Mouse (Mus musculus) neural tube, embryonic 15.5 days (tissue): ENCODE results near the gene Pafah1b2. TPM values are rescaled to one million over a fixed set of nuclear protein-coding genes. Genes with fewer than 3 reads are reported as not detected.

Experiments
- ATAC-seq: fragments of 200-750 bp; cut with Nextera tagmentation; 2 replicates; pipeline ENCODE4 v1.8.0; 2017; ENCODE audit warnings: mild to moderate bottlenecking, moderate TSS enrichment, moderate library complexity; ENCODE audit not compliant: low FRiP score
- H3K27ac ChIP-seq: fragments of 300-500 bp; sonication (generic); replicated peaks from 2 replicates; pipeline ENCODE4 v1.5.1; 2015; ENCODE audit warnings: mild to moderate bottlenecking, inconsistent platforms
- H3K27me3 ChIP-seq: fragments of 300-500 bp; sonication (generic); replicated peaks from 2 replicates; pipeline ENCODE4 v1.6.1; 2015; ENCODE audit warnings: inconsistent platforms
- H3K36me3 ChIP-seq: fragments of 300-500 bp; sonication (generic); 2 replicates; pipeline ENCODE4 v1.6.1; 2015; ENCODE audit warnings: inconsistent platforms
- H3K4me1 ChIP-seq: fragments of 300-500 bp; sonication (generic); 2 replicates; pipeline ENCODE4 v1.6.1; 2015; ENCODE audit warnings: inconsistent platforms
- H3K4me2 ChIP-seq: fragments of 300-500 bp; sonication (generic); 2 replicates; pipeline ENCODE4 v1.6.1; 2015; ENCODE audit warnings: inconsistent platforms, mild to moderate bottlenecking, moderate library complexity
- H3K4me3 ChIP-seq: fragments of 300-500 bp; sonication (generic); replicated peaks from 2 replicates; pipeline ENCODE4 v1.5.1; 2015; ENCODE audit warnings: mild to moderate bottlenecking, inconsistent platforms
- H3K9ac ChIP-seq: fragments of 300-500 bp; sonication (generic); replicated peaks from 2 replicates; pipeline ENCODE4 v1.6.1; 2015; ENCODE audit warnings: mild to moderate bottlenecking, inconsistent platforms
- H3K9me3 ChIP-seq: fragments of 300-500 bp; sonication (generic); replicated peaks from 2 replicates; pipeline ENCODE4 v1.6.1; 2016; ENCODE audit warnings: inconsistent platforms
- WGBS: fragments of 180-500 bp; shearing (Covaris S2); methylation state at CpG from one replicate; pipeline ENCODE4 v1.1.7; 2015; ENCODE audit warnings: mixed read lengths; 5-methylcytosine and 5-hydroxymethylcytosine counted together
- polyA plus RNA-seq: library from polyadenylated mRNA; unstranded; fragments of >200 nt; fragmentation: Nextera tagmentation; extraction: Ambion mirVana; gene quantifications from 2 replicates; pipeline ENCODE4 v1.2.1, GENCODE M21; 2015

The Pafah1b2 gene
- polyA plus RNA-seq, 1 experiment from 2014 or later = 251 TPM

DNA sequence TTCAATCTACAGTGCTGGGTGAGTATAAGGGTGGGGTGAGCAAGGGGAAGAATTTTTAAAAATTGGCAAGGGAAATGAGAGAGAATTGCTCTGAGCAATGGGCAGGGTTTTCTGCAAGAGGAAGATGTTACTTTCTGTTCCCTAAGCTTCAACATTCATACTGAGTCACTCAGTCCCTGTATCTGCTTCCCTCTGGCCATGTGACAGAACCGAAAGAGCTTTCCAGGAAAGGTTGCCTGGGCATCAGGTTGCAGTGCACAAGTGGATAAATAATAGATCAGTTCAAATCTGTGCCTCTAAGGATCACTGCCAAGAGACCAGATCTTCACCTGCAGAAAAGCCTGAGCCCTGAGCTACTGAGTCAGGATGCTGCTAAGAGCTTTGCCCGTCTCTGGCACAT lies 50.6 kb downstream of the Pafah1b2 start:
- Histone ChIP-seq H3K36me3 (peaks cover 46% of the 10 kb centered on the region), H3K4me2 (no peak overlapping the region), H3K27me3 (no peaks in the 10 kb centered on the region), H3K9ac (no peak overlapping the region), H3K9me3 (no peaks in the 10 kb centered on the region), H3K27ac (no peak overlapping the region), H3K4me1 (peaks cover 19% of the 10 kb centered on the region; the same call in 1 of the 2 replicates), H3K4me3 (no peak overlapping the region)
- 87% methylated on average over 2 of the region's 2 CpGs for WGBS
- ATAC-seq = no peak

DNA sequence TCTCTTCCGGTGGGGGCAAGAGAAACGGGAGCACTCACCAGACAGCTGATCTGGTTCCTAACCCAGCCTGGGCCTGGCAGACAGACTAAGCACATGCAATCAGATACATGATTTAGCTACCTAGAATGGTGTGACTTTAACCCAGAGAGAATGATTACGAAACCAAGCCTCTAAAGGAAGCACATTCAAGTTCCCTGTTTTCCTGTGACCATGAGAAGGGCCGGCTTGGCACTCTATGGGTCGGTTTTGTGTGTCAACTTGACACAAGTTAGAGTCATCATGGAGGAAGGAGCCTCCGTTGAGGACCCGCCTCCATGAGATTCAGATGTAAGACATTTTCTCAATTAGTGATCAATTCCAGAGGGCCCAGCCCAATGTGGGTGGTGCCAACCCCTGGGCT lies 52.8 kb downstream of the Pafah1b2 start:
- no peak overlapping the region for H3K4me2 ChIP-seq
- H3K4me3 ChIP-seq = no peak overlapping the region
- H3K9me3 ChIP-seq = no peaks in the 10 kb centered on the region
- H3K4me1 ChIP-seq = peaks cover 34% of the 10 kb centered on the region
- ATAC-seq = no peak
- H3K9ac ChIP-seq = no peak overlapping the region
- 90% methylated on average over 7 of the region's 7 CpGs for WGBS
- H3K27ac ChIP-seq = no peak overlapping the region; the same call in 1 of the 2 replicates
- peaks cover 31% of the 10 kb centered on the region for H3K36me3 ChIP-seq
- no peaks in the 10 kb centered on the region for H3K27me3 ChIP-seq

DNA sequence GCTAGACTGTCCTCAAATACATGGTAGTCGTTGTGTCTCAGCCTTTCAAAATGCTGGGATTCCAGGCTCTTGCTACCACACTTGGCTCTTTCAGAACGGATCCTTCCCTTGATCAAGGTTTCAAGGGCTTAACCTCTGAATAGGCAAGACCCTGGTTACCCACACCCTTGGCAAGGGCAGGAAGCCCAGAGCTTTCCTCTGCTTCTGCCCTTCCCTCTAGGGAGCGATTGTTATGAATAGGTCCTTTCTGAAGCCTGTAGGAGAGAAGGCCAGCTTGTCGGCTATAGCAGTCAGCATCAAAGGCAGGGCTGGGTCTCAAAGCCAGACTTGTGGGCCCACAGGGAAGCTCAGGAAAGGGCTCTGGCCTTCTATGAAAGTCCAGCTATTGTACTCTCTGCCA lies 53.6 kb downstream of the Pafah1b2 start:
- Histone ChIP-seq H3K9ac (no peak overlapping the region), H3K36me3 (peaks cover 24% of the 10 kb centered on the region), H3K27ac (peak overlapping the region; percentile 38; the same call in 1 of the 2 replicates), H3K9me3 (no peaks in the 10 kb centered on the region), H3K27me3 (no peaks in the 10 kb centered on the region), H3K4me2 (no peak overlapping the region), H3K4me1 (peaks cover 40% of the 10 kb centered on the region), H3K4me3 (no peak overlapping the region)
- WGBS = 40% methylated on average over 4 of the region's 4 CpGs
- ATAC-seq = no peak

DNA sequence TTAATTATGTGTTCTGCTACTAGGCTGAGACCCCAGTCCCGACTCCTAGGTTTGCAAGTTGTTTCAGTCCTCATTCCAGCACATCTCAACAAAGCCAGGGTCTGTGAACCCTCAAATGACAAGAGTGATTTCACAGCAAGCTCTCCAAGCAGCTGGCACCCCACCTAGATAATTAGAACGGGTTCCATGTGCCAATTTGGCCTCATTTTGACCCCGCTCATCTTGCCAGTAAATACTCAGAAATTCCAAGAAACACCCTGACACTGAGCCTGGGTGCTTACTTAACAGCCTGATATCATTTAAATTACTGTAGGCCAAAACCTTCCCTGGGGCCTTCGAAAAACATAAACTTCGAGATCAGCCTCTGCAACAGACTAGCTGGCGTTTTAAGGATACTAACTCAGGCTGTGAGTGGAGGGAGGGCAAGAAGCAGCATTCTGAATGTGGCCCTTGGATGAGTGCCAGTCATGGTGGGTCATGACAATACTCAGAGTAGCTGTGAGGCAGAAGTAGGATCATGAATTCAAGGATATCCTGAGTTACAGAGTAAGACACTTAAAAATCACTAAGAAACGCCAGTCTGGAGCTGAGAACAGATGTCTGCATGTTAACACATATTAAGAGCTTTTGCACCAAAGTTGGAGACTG lies 54.3 kb downstream of the Pafah1b2 start:
- Histone ChIP-seq H3K27ac (peak overlapping the region; percentile 38), H3K36me3 (peaks cover 17% of the 10 kb centered on the region), H3K4me1 (peaks cover 47% of the 10 kb centered on the region), H3K9me3 (no peaks in the 10 kb centered on the region), H3K4me2 (no peak overlapping the region), H3K4me3 (no peak overlapping the region), H3K27me3 (no peaks in the 10 kb centered on the region), H3K9ac (no peak overlapping the region)
- no peak for ATAC-seq
- 51% methylated on average over 7 of the region's 7 CpGs for WGBS

DNA sequence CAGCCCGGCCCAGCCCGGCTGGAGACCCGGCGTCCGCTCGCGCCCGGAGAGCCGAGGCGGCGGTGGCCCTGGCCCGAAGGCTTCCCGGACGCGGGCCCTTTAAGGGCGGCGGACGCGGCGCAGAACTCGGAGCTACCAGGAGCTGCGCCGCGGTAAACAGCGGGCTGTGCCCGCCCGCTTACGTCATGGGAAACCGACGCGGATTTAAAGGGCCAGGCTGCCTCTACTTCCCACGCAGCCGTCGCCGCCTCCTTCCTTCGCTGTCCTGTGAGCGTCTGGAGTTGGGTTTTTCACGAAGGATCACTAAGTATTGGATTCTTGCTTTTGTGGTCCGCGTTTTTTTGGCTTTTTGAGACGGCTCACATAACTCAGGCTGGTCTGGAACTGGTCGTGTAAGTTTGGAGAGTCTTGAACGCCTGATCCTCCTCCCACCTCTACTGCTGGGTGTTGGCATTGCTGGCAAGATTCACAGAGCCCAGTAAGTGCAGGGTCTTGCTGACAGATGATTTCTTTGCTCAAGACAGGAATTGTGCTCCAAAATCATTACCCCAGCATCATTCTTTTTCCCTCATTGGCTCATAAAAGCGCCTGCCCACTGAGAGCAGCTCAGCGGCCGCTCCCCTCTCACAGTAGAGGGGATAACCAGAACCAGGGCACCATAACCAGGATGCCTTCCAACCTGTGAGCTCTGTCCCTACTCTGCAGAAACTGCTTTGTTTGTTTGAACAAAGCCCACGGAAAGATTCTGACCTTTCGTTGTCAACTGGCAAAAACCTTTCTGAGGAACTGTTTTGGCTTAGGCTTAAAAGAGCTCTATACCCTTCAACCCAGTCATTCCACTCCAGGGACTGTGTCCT lies 57.2 kb downstream of the Pafah1b2 start, which contains the start of gene Sidt2:
Gene Sidt2 (minus strand): TSS at position 152 of the 857 bp plus-strand sequence.
- Histone ChIP-seq H3K36me3 (peaks cover 20% of the 10 kb centered on the region), H3K4me2 (peak within 1 kb of the TSS; percentile 94), H3K27ac (peak within 1 kb of the TSS; percentile 90), H3K4me3 (peak within 1 kb of the TSS; percentile 90), H3K9ac (peak within 1 kb of the TSS; percentile 96), H3K9me3 (no peaks in the 10 kb centered on the region), H3K27me3 (no peaks in the 10 kb centered on the region), H3K4me1 (peaks cover 52% of the 10 kb centered on the region)
- WGBS = under 1% methylated on average over 47 of the region's 48 CpGs
- peak; percentile 97 for ATAC-seq

DNA sequence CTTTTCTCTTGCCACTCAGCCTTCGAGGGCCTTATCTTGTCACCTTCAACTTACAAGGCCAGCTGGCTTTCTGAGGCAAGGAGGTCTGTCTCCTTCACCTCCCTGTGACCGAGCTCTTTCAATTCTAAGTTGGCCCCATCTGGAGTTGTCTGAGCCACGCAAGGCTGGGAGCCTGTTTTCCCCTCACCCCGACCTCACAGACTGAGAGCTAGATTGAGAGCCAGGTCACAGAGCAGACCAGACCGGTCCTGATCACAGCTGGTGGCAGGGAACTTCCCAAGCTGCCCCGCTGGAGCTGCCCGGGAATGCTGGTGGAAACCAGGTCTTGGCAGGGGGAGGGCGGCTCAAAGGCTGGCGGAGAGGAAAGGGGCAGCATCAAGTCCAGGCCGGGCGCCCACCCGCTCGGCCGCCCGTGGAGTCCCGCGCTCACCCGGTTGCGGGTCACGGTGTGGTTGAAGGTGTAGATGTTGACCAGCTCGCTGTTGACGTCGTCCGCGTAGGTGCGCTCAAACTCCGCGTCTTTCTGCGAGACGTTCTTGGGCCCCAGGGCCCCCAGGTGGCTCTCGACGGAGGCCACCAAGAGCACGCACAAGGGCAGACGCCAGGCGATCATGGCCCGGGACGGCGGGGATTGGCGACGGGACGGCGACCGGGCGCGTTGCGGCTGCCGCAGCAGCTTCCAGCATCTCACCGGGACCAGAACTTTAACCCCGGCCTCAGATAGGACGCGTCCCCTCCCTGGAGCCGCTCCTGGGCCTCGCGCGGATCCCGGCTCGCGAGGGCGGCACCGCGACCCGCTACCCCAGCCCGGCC lies 58.0 kb downstream of the Pafah1b2 start:
- ATAC-seq = peak; percentile 55
- 1% methylated on average over 51 of the region's 63 CpGs for WGBS
- H3K4me2 ChIP-seq = peak overlapping the region; percentile 94
- no peaks in the 10 kb centered on the region for H3K27me3 ChIP-seq
- peak overlapping the region; percentile 96 for H3K9ac ChIP-seq
- peaks cover 28% of the 10 kb centered on the region for H3K36me3 ChIP-seq
- H3K4me1 ChIP-seq = peaks cover 52% of the 10 kb centered on the region
- H3K9me3 ChIP-seq = no peaks in the 10 kb centered on the region
- peak overlapping the region; percentile 90 for H3K27ac ChIP-seq
- peak overlapping the region; percentile 90 for H3K4me3 ChIP-seq

DNA sequence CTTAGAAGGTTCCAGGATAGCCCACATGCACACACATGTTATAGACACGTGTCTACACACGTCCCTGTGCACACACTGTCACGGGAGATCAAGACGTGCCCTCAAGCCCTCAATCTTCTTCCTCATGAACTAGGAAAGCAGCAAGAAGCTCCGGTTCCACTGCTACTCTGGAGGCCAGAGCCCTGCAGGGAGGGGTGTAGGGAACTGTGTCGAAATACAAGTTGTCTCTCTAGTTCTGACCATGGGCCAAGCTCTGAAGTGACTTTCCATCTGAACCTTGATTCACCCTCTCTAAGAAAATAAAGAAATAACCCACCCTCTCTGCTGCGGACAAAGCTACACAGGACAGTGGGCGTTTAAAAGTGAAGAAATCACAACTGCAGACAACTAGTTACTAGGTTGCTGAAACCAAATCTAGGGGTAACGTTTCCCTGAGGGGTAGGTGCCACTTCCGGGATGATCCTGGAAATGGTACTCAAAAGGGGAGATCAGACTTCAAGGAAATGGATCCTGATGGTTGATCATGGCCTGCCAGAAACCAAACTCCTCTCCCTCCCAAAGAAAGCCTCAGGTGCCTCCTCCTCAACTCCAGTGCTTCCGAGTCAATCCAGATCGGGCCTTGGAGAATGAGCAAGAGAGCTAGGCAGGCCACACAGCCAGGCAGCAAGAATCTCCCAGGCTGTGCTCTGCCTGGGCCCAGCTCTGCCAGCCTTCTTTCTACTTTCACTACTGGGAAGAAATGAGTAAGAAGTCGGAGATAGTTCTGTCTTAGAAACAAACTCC lies 58.8 kb downstream of the Pafah1b2 start:
- no peak for ATAC-seq
- peak overlapping the region; percentile 94 for H3K4me2 ChIP-seq
- WGBS = 67% methylated on average over 13 of the region's 13 CpGs
- H3K9me3 ChIP-seq = no peaks in the 10 kb centered on the region
- H3K27me3 ChIP-seq = no peaks in the 10 kb centered on the region
- H3K4me3 ChIP-seq = peak overlapping the region; percentile 90
- peak overlapping the region; percentile 96 for H3K9ac ChIP-seq
- H3K27ac ChIP-seq = peak overlapping the region; percentile 90
- H3K4me1 ChIP-seq = peaks cover 47% of the 10 kb centered on the region
- H3K36me3 ChIP-seq = peaks cover 35% of the 10 kb centered on the region

DNA sequence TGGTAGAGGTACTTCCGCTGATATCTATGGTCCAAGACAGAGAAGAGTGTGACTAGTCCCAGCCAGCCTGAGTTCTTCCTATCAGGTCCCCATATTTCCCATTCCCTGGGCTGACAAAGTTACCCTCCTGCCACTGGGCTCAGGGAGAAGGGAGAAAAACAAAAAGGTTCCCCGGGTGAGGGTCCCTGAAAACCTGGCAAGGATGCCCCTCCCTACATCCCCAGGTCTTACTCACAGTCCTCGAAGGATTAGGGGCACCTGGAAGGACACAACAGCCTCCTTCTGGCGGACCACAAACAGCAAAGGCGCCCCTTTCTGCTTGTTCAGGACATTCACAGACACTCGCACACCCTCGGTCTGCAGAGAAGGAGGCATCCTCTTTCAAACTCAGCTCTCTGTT lies 59.6 kb downstream of the Pafah1b2 start:
- Histone ChIP-seq H3K36me3 (peaks cover 43% of the 10 kb centered on the region), H3K9ac (0 out of 2 replicates have a peak overlapping the region, but pooled peaks have one; percentile 24), H3K4me3 (no peak overlapping the region), H3K9me3 (no peaks in the 10 kb centered on the region), H3K27ac (no peak overlapping the region), H3K4me1 (peaks cover 40% of the 10 kb centered on the region), H3K4me2 (peak overlapping the region; percentile 94), H3K27me3 (no peaks in the 10 kb centered on the region)
- 84% methylated on average over 7 of the region's 7 CpGs for WGBS
- ATAC-seq = no peak

DNA sequence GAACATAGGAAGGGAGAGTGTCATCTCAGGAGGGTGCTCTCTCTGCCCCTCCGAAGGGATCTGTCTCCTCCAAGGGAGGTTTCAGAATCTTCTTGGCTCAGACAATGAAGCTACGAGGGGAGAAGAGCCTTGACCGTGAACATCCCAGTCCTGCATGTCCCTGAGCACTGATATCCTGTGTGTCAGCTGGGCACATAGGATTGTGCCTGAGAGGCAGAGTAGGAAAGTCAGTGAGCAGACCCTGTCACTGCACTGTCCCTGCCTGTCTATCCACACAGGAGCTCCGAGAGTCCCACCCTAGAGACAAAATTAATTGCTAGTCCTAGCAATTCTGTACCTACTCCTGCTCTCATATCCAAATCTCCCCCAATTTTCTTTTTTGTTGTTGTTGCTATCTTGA lies 60.4 kb downstream of the Pafah1b2 start:
- no peak overlapping the region for H3K9ac ChIP-seq
- H3K27ac ChIP-seq = no peak overlapping the region
- H3K27me3 ChIP-seq = no peaks in the 10 kb centered on the region
- peaks cover 33% of the 10 kb centered on the region for H3K4me1 ChIP-seq
- H3K36me3 ChIP-seq = peaks cover 49% of the 10 kb centered on the region
- H3K9me3 ChIP-seq = no peaks in the 10 kb centered on the region
- no peak overlapping the region for H3K4me2 ChIP-seq
- H3K4me3 ChIP-seq = no peak overlapping the region
- WGBS = 94% methylated on average over 4 of the region's 4 CpGs
- no peak for ATAC-seq

DNA sequence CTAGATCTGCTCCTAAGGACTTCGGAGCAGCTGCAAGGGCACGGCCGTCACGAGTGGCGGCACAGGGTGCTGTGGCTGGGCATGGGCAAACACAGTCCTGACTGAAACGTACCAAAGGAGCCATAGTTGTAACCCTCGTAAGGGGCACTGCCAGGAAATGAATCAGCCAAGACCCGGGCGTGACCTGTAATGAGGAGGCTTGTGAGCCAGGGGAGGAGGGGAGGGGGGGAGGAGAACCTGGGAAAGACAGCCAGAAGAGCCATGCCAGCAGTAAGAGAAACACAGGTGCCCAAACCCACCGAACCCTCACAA lies 65.7 kb downstream of the Pafah1b2 start:
- no peak overlapping the region for H3K27ac ChIP-seq
- peaks cover 91% of the 10 kb centered on the region for H3K36me3 ChIP-seq
- H3K4me1 ChIP-seq = no peaks in the 10 kb centered on the region
- no peaks in the 10 kb centered on the region for H3K9me3 ChIP-seq
- H3K4me2 ChIP-seq = no peak overlapping the region
- no peaks in the 10 kb centered on the region for H3K27me3 ChIP-seq
- no peak overlapping the region for H3K9ac ChIP-seq
- 88% methylated on average over 10 of the region's 10 CpGs for WGBS
- ATAC-seq = no peak
- no peak overlapping the region for H3K4me3 ChIP-seq
